Mouse (Mus musculus) mesoderm, embryonic 11.5 days (tissue): ENCODE results near the gene Ube2c.
"Not testable (repeated sequence)": the region's sequence is repeated elsewhere in the genome, so short reads cannot be mapped to it uniquely, and the experiment has no call there.

Experiments
- DNase-seq: peaks from one replicate; pipeline ENCODE4 v3.0.0-alpha.2; 2012; ENCODE audit warnings: low read depth, low spot score

Ube2c gene

GRCm38 (mm10) chr2:164787779-164788178 lies 18.1 kb downstream of the Ube2c start:
- no peak for DNase-seq

- no peak for DNase-seq
These were observed 18.7 kb downstream of the Ube2c start for GRCm38 (mm10) chr2:164788411-164788810.

- DNase-seq, result no peak
These were observed 20.8 kb downstream of the Ube2c start for GRCm38 (mm10) chr2:164790451-164790850.

- no peak for DNase-seq
These were observed 22.2 kb downstream of the Ube2c start for GRCm38 (mm10) chr2:164791841-164792261.

GRCm38 (mm10) chr2:164792400-164793190 lies 22.9 kb downstream of the Ube2c start:
- no peak for DNase-seq

- DNase-seq, result peak; percentile 65
These were observed 23.5 kb downstream of the Ube2c start for GRCm38 (mm10) chr2:164793236-164793635.

GRCm38 (mm10) chr2:164793772-164794171 lies 24.1 kb downstream of the Ube2c start:
- no peak for DNase-seq

GRCm38 (mm10) chr2:164794293-164794692 lies 24.6 kb downstream of the Ube2c start:
- DNase-seq, result peak; percentile 89

GRCm38 (mm10) chr2:164795868-164796267 lies 26.2 kb downstream of the Ube2c start:
- DNase-seq, result no peak

- not testable (repeated sequence) for DNase-seq
These were observed 28.9 kb downstream of the Ube2c start for GRCm38 (mm10) chr2:164798554-164798953.

GRCm38 (mm10) chr2:164800252-164801004 lies 30.7 kb downstream of the Ube2c start:
- no peak for DNase-seq

GRCm38 (mm10) chr2:164803201-164803920 lies 33.7 kb downstream of the Ube2c start:
- DNase-seq, result no peak

GRCm38 (mm10) chr2:164803921-164804313 lies 34.2 kb downstream of the Ube2c start:
- DNase-seq, result no peak

- DNase-seq, result peak; percentile 99
These were observed 35.0 kb downstream of the Ube2c start, which contains the start of the genes Acot8 and Zswim3 for GRCm38 (mm10) chr2:164804533-164805331. Acot8 (minus strand) TSS chr2:164804882. Zswim3 (plus strand) TSS chr2:164805098.

GRCm38 (mm10) chr2:164805332-164805718 lies 35.6 kb downstream of the Ube2c start:
- DNase-seq, result no peak

GRCm38 (mm10) chr2:164806614-164807013 lies 36.9 kb downstream of the Ube2c start:
- DNase-seq, result no peak

GRCm38 (mm10) chr2:164813557-164813956 lies 43.9 kb downstream of the Ube2c start:
- DNase-seq, result no peak

- DNase-seq, result no peak
These were observed 45.6 kb downstream of the Ube2c start for GRCm38 (mm10) chr2:164815348-164815747.

- no peak for DNase-seq
These were observed 46.1 kb downstream of the Ube2c start for GRCm38 (mm10) chr2:164815821-164816220.

- DNase-seq, result no peak
These were observed 47.5 kb downstream of the Ube2c start for GRCm38 (mm10) chr2:164817206-164817605.

GRCm38 (mm10) chr2:164817703-164818102 lies 48.0 kb downstream of the Ube2c start:
- DNase-seq, result peak; percentile 49
